Mouse (Mus musculus) embryo, embryonic 10.5 days (tissue): ENCODE measurements at regions not wholly inside any gene's neighbourhood (a gene's known extent, or its start where the extent isn't known, plus 50 kb on each side); places are given as distances from the start of the nearest gene placed in this dataset.

Source experiments
- DNase-seq: peaks from one replicate; pipeline ENCODE4 v3.0.0-alpha.2; 2015; ENCODE audit warnings: low spot score

DNA sequence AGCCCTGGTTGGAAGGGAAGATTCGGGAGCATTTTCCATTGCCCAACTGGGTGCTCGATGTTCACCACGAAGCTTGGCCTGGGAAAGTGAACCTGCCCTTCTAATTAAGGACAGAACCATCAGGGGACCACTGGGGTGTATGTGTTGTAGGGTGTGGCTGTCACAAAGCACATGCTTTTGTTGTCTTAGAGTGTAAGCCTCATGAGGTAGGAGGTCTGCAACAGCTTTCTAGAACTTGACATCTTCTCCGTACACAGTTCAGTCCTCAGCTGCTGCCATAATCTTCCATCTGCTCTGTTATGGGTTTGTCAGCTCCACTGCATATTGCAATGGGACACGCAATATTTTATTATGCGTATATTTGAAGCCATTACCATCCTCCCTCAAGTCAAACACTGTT lies 127.9 kb upstream of the Jag1 start:
- DNase-seq = no peak

DNA sequence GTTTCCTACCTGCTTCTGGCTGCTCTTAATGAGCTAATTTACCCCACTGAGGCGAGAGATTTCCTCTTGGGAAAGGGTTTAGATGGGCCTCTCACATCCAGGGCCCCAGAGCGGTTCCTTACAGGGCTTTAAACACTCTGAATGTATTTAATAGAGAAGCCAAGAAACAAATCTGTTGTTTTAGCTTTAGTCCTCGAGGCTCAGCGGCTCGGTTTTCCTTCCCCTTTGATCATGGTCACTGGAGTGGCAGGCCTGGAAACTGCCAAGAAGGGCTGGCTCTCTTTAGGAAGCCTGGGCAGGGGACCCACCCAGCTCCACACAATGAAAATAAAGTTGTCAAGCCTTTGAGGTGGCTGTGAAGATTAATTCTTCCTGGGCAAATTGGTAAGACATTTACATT lies 127.5 kb upstream of the Jag1 start:
- peak; percentile 53 for DNase-seq

DNA sequence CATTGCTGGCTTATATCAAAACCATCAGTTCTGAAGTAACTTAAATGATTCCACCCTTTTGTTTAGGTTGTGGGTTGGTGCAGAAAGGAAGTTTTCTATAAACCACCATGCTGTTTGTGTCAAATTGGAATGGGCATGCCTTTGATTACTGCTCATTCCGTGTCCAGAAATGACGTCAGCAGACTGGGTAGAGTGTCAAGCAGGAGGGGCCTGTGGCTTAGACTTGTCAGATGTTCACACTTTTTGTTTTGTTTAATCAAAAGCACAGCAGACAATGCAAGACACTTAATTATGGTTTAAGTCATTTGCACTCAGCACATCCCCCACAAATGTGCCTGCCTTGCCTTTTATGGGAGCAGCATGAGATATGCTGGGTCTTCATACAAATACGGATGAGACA lies 120.5 kb upstream of the Jag1 start:
- DNase-seq = no peak

DNA sequence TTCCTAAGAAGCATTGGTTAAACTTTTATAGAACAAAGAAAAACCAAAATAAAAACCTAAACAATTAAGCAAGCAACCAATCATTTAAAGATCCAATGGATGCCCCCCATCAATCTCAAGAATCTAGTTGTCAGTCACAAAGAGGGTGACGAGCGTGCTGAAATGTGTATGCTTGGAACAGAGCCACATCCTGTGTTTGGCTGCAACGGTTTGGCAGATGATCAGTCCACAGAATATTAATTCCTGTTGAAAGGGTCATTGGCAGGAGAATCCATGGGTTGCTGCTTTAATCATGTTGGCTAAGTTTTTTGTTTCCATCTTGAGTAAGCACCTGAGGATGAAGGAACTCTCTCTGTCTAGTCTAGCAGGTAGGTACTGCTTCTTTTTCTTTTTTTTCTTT lies 117.5 kb upstream of the Jag1 start:
- DNase-seq = no peak

DNA sequence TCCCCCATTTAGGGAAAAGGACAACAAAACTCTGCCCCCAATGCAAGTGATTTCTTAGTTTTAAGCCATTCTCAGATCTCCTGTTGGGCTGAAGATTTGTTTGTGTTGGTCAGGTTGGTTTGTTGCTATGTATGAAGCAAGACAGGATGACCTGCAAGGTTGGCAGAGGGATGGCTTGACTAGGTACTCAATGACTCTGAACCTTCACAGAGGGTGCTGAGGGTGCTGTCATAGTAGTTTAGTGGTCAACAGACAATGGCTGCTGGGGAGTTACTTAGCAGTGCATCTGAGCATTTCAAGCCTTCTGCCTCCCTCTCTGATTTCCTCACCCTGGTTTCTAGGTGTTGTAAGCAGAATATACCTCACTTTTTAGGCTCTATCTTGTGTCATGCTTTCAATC lies 114.7 kb upstream of the Jag1 start:
- DNase-seq = no peak

DNA sequence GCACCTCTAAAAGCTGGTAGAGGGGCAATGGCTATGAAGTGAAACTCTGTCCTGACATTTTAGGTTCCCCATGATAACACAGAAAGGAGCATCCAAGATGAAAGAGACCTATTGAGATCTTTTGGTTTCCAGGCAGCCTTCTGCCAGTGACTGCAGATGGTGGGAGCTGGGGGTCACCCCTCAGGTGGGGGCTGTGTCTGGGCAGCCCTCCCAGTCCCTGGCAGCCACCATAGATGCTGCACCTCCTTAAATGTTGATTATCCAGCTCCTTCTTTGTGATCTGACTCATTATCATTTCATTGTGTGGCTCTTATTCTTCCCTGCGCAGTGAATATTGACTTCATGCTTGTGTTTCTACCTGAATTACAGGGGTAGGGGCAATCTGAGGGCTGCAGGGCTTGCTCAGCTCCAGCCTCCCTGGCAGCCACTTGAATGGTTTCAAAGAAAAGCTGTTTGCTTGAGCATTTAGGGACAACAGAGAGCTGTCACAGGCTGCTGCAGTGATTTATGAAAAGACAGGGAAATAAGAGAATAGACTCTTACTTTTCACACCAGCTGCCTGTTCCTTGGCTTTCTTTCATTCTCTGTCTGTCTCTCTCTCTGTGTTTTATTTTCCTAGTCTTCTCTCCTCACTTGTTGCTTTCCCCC lies 113.1 kb upstream of the Jag1 start:
- peak; percentile 69 for DNase-seq

DNA sequence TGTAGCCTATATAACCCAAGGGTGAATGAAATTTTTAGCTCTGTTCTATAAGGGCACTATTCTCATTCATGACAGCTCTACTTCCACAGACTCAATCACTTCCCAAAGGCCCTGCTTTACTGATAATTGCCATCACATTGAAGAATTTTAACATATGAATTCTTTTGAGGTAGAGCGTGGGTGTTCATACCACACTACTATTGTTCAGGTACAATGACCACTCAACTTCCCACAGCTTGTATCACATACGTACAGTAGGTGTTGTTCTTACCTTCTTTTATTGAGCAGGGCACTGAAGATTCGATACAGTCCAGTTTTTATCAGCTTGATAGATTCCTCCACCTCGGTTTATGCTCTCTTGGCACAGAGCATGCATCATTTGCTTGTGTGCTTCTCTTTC lies 111.1 kb upstream of the Jag1 start:
- DNase-seq = no peak

DNA sequence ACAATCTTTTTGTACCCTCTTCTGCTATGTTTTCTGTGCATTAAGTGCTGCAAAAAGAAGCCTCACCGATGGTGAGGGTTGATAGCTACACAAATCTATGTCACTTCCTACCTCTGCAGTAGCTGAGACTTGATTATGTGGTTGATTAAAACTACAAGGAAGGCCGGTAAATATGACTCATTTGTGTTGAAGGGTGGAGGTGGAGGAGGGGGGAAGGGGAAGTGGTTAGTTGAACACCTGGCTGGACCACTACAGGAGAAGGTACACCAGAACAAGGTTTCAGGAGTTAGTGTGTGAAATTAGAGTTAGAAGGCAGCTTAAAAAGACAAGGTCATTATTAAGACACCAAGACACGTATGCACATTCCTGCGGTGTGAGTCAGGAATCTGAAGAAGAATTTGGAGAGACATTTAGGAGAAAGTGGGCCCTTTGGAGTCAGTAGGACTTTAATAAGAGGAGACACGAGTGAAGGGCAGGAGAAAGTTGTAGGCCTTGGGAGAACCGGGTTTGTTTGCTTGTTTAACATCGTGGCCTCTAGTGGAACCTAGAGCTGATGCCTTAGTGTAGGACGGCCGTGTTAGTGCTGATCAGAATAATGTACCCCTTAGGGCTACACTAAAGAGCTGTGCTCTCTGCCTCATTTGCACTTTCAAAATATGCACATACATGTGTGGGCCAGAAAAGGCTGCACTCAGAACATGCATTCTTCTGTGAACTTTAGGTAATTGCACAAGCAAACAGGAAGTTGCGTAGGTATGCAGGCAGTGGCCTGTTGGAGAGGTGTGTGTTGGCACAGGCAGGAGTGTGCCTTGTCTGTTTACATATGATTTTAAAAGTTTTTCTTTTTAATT lies 108.5 kb upstream of the Jag1 start:
- no peak for DNase-seq

DNA sequence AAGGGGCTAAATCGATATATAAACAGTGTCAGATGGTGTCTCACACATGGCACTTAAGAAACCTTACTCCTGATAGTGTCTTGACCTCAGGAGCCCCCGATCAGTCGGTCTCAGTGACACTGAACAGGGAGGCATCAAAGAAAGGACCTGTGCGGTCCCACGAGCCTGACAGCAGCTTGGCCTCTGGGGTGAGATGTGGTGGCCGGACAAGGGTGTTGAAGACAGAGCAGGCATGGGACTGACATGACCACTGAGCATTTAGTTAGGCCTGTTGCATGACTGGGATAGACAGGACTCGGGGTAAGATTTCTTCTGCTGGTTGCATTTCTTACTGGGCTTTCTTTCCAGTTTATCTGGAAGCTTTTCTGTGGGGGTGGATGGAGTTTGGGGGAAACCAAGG lies 99.3 kb upstream of the Jag1 start:
- no peak for DNase-seq

DNA sequence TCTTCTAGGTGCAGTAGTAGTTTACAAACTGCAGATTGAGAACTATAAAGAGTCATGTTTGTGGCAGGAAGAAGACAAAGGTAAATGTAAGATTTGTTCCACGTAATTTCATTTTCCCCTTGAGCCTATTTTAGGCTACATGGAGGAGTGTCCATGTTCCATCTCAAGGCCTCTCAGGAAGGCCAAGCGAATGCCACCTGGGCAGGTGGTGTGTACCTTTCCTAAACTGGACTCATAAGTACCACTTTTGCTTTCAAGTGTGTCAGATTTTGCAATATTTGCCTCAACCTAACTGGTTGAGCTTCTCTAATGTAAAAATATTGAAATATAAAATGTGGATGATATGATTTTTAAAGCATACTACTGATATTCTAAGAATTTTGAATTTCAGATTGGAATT lies 91.4 kb upstream of the Jag1 start:
- DNase-seq = no peak

DNA sequence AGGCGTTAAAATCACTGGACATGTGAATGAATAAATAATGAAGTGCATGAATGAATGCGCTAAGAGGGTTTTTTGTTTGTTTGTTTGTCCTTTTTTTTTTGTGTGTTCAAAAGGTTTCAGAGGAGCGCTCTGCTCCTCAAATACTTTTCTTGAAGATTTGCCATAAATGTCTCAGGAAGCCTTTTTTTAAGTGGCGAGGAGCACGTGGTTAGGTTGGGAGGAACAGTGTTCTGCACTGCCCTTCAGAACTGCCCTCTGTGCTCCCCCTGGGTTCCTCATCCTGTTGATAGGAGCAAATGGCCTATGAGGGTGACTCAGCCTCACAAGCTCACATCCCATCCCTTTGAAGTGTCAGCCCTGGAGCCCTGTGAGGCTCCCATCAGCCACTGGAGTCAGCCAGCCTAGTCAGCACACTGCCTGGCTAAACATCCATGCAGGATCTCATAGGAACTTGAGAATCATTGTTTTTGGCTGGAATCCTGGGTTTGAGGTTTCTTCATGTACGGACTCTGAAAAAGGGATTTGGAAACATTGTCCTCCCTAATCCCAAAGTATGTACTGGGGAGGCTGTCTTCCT lies 87.9 kb upstream of the Jag1 start:
- DNase-seq = no peak

DNA sequence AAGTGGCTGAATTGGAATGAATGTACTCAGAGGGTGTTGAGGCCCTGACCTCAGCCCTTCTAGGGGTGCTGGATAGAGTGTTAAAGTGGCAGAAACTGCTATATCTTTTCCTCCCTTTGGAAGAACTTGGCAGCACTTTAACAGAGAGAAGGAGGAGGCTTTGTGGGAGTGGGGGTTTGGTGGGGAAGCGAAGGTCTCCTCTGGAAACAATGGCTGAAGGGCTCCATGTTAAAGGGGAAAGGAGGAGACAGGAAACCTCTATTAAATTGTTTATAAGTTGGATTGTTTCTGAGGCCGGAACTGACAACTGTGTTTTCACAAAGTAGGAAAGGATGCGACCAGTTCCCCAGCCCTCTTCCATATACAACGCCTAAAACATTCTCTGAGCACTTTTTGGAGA lies 83.7 kb upstream of the Jag1 start:
- no peak for DNase-seq

DNA sequence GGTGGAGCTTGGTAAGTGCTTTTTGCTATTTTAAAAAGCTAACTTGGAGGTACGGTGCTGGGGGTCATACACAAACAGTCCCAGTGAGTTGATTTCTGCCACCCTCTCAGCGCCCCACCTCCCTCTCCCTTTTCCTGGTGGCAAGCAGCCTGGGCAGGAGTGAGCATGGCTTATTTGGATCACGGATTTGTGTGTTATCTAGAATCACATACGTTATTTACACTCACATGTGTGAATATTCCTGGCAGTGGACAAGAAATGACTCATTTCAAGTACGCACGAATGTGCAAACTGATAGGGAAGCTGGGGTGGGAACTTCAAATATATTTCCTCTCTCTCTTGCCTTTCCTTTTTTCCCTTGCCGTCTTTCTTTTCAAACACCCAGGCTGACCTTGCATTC lies 75.7 kb upstream of the Jag1 start:
- DNase-seq = no peak

DNA sequence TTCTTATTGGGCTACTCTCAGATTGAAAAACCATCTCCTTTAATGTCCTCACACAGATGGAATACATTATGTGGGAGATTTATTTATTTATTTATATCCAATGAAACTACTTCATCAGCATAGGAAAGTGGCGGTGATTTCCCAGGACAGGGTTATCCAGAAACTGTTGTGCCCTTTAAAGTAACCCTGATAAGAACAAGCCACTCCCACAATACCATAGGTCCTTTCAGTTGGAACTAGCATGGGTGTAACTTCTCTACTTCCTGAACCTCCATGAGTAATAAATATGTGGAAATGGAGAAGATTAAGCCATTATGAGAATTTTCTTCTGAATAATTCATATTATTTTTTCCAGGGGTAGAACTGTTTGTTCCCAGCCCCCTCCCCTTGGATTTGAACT lies 52.7 kb upstream of the Jag1 start:
- no peak for DNase-seq

DNA sequence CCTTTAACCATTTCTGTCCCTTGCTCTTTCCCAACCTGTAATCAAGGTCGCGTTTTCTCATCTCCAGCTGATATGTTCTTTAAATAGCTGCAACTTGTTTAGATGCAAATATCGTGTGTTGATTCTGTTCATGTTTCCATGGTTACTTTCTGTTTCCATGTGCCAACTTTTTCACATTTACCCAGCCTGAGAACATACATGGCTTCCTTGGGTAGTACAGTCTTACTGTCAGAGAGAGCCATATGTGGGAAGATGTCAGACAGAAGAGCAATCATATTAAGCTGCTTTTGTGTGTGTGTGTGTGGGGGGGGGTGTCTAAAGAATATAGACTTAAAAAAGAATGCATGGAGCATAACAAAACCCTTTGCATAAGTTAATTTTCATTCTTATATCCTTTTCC lies 52.2 kb upstream of the Jag1 start:
- DNase-seq = no peak
